7 mouse cellular contexts compared by ENCODE assay signal in genomic region chr15:84466458-84467267, GRCm38 (mm10). TPM values are rescaled to one million over a fixed set of nuclear protein-coding genes. Genes with fewer than 3 reads are reported as not detected.
A peak's percentile ranks its signal among the peaks of the same experiment; 100 is the strongest.
DNase-seq lines count a peak whose midpoint lies in the region; TF ChIP-seq lines count a peak whose summit lies in the region.

No protein-coding gene starts in this region.

- peak; percentile 12 for DNase-seq in 3134 (ENCODE audit: extremely low read depth, insufficient read length, low spot score)
- DNase-seq in heart, postnatal 4 days = peak; percentile 23
- peak; percentile 33 to 59 for DNase-seq in lung, postnatal 4 days
- DNase-seq in cerebellum, postnatal 14 days = no peak
- no peak for DNase-seq in frontal cortex, postnatal 25 days (ENCODE audit: low spot score in 2 of 2)
- no peak for DNase-seq in kidney, adult 11 months

- 23% methylated on average over 13 of the region's 13 CpGs for WGBS in bone marrow, adult 2 months

- H3K4me1 ChIP-seq in bone marrow, adult 2 months (ENCODE audit: control insufficient read depth, insufficient read depth, low read length) = peaks cover 5% of the 10 kb centered on the region

- H3K27ac ChIP-seq in bone marrow, adult 2 months (ENCODE audit: control insufficient read depth, insufficient read depth, low read depth, low read length, poor library complexity) = peak overlapping the region; percentile 40

- H3K4me3 ChIP-seq in bone marrow, adult 2 months (replicated peaks; ENCODE audit: control insufficient read depth, low read depth, low read length) = no peak overlapping the region

- TF ChIP-seq CTCF in bone marrow, adult 2 months (IDR thresholded peaks at IDR 0.05; ENCODE audit: control insufficient read depth, insufficient read depth, low read length) = no peak

- no peak for TF ChIP-seq POLR2A in bone marrow, adult 2 months (IDR thresholded peaks at IDR 0.05; ENCODE audit: borderline replicate concordance, control insufficient read depth, low read depth, low read length)

RNA-seq across cellular contexts. Expression of gene Shisal1, which starts 19.8 kb away (rescaled TPM):
- 0.43 and 0.75 TPM in 2 replicates for polyA plus RNA-seq in bone marrow, adult 2 months (2011; ENCODE audit: insufficient read depth, insufficient read length, low replicate concordance, missing spikeins)
- total RNA-seq in heart, postnatal 4 days (2021) = 1 to 10 TPM; 2.3 to 3.2 TPM

Comparison
In these comparisons a context has a peak if more than half of its experiments do, and no peak if none do; other contexts are left out.
1. DNase-seq: peak in 3134 (single experiment), heart, postnatal 4 days (single experiment) and lung, postnatal 4 days (2 of 2); none in cerebellum, postnatal 14 days (0 of 2), frontal cortex, postnatal 25 days (0 of 2) and kidney, adult 11 months (single experiment).